Mouse (Mus musculus): ENCODE measurements around the gene Rnf41. TPM values are rescaled to one million over a fixed set of nuclear protein-coding genes. Genes with fewer than 3 reads are reported as not detected.

The Rnf41 gene
- polyA plus RNA-seq, 1 experiment from 2014 or later, result 32.2 TPM

DNA sequence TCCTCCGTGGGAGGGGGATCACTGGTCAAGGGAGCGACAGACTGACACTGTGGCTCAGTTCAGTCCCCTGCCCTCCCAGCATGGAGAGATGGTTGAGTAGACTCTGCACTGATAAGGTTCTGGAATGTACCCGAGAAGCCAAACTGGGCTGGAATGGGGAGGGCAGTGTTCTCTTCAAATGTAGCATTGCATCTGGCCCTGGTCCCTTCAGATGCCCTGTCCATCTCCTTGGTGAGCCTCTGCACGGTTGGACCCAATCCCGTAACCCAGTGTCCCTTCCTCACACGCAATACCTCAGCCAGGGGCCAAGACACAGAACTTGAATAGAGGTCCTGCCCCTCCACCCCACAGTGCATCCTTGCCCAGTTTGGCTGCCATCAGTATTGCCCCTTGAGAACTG is 19.6 kb upstream of the Rnf41 start:
- DNase-seq (ENCODE audit: low spot score) (no peak), ATAC-seq (no peak)
- Histone ChIP-seq H3K4me1 (ENCODE audit: insufficient read depth, low read depth, low read length) (no peaks in the 10 kb centered on the region), H3K36me3 (ENCODE audit: insufficient read depth, low read length) (peaks cover 40% of the 10 kb centered on the region), H3K27me3 (replicated peaks; ENCODE audit: insufficient read depth, low read length) (no peaks in the 10 kb centered on the region), H3K27ac (ENCODE audit: low read length) (no peak overlapping the region), H3K9ac (replicated peaks; ENCODE audit: low read depth) (no peak overlapping the region), H3K4me2 (replicated peaks; ENCODE audit: low read depth, low read length) (no peak overlapping the region), H3K4me3 (ENCODE audit: low read depth, low read length) (no peak overlapping the region), H3K9me3 (ENCODE audit: low read length) (no peaks in the 10 kb centered on the region)
- TF ChIP-seq EP300 (IDR thresholded peaks at IDR 0.05) (no peak), CTCF (IDR thresholded peaks at IDR 0.05) (no peak)
- 75% methylated on average over 6 of the region's 6 CpGs for WGBS

DNA sequence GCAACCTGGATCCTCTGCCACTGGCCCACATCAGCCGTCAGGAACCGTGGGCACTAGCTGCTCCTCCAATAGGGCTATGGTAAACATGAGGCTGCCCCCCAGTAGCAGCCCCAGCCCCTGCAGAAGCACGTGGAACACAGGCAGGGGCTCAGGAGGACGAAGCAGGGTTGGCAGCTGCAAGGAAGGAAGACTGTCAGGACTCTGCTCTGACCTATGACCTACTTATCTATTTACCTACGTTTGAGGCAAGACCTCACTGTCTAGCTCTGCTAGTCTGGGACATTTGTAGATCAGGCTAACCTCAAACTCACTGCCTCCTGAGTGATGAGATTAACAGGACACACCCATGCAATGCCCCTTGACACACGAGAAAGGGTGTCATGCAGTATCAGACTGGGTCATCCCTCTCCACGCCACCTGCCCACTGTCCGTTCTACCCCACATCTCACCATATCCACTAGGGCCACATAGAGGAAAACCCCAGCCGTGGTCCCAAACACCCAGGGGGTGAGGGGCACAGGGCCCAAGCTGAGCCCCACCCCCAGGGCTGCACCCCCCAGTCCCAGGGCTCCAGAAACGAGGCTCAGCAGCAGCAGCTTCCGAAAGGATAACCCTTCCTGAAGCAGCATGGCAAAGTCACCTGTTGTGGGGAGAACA is 15.3 kb upstream of the Rnf41 start:
- Histone ChIP-seq H3K4me3 (ENCODE audit: low read depth, low read length) (no peak overlapping the region), H3K27ac (ENCODE audit: low read length) (no peak overlapping the region), H3K4me1 (ENCODE audit: insufficient read depth, low read depth, low read length) (no peaks in the 10 kb centered on the region), H3K27me3 (replicated peaks; ENCODE audit: insufficient read depth, low read length) (no peaks in the 10 kb centered on the region), H3K9ac (replicated peaks; ENCODE audit: low read depth) (no peak overlapping the region), H3K36me3 (ENCODE audit: insufficient read depth, low read length) (0 out of 2 replicates have a peak, but pooled peaks cover 5% of the 10 kb centered on the region), H3K4me2 (replicated peaks; ENCODE audit: low read depth, low read length) (no peak overlapping the region), H3K9me3 (ENCODE audit: low read length) (no peaks in the 10 kb centered on the region)
- TF ChIP-seq EP300 (IDR thresholded peaks at IDR 0.05) (no peak), CTCF (IDR thresholded peaks at IDR 0.05) (no peak)
- no peak for DNase-seq (ENCODE audit: low spot score)
- ATAC-seq, result no peak
- WGBS, result 60% methylated on average over 11 of the region's 11 CpGs

DNA sequence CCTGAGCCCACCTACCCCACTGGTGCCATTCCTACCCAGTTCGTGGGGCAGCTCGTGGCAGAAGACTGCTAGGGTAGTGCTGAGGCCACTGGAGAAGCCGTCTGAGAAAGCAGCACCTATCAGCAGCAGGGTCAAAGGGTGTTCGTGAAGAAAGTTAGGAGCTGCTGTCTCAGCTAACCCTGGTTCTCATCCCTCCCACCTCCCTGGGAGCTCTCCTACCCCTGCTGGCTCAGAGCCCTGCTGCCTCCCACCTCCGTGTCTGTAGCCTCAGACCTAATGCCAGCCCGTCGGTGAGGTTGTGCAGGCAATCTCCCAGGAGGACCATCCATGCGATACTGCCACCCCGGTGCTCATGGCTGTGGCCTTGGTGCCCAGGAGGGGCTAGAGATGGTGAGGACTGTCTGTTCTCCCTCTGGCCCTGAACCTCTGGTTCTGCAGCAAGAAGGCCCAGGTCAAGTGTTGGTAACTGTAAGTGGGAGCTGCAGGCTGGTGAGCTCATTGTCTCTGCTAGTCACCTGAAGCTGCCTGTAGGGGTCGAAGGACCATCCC is 14.7 kb upstream of the Rnf41 start:
- H3K4me3 ChIP-seq (ENCODE audit: low read depth, low read length), result no peak overlapping the region
- no peak for ATAC-seq
- TF ChIP-seq EP300 (IDR thresholded peaks at IDR 0.05) (no peak), CTCF (IDR thresholded peaks at IDR 0.05) (no peak)
- no peaks in the 10 kb centered on the region for H3K27me3 ChIP-seq (replicated peaks; ENCODE audit: insufficient read depth, low read length)
- no peak overlapping the region for H3K9ac ChIP-seq (replicated peaks; ENCODE audit: low read depth)
- H3K36me3 ChIP-seq (ENCODE audit: insufficient read depth, low read length), result no peaks in the 10 kb centered on the region
- H3K4me2 ChIP-seq (replicated peaks; ENCODE audit: low read depth, low read length), result no peak overlapping the region
- no peaks in the 10 kb centered on the region for H3K9me3 ChIP-seq (ENCODE audit: low read length)
- no peak overlapping the region for H3K27ac ChIP-seq (ENCODE audit: low read length)
- DNase-seq (ENCODE audit: low spot score), result no peak
- no peaks in the 10 kb centered on the region for H3K4me1 ChIP-seq (ENCODE audit: insufficient read depth, low read depth, low read length)
- WGBS, result 69% methylated on average over 10 of the region's 10 CpGs

DNA sequence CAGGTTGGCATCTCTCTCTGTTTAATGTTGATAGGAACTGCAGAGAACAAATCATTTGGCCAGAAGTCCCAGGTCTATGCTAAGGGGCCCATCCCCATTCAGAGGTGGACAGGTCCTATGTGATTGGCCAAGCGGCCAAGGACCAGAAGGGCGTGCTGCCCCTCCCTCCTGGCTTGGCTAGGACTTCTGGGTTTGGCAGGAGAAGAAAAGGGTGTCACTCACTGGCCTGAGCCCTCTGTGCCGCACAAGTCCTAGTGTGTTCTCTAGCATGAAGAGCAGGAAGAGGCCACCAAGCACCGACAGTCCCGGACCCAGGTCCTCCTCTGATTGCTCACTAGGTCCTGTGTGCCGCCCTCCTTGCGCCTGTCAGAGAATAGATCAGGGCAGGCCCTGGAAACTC is 14.0 kb upstream of the Rnf41 start:
- H3K27ac ChIP-seq (ENCODE audit: low read length), result no peak overlapping the region
- no peaks in the 10 kb centered on the region for H3K36me3 ChIP-seq (ENCODE audit: insufficient read depth, low read length)
- no peaks in the 10 kb centered on the region for H3K27me3 ChIP-seq (replicated peaks; ENCODE audit: insufficient read depth, low read length)
- H3K4me3 ChIP-seq (ENCODE audit: low read depth, low read length), result no peak overlapping the region
- H3K4me2 ChIP-seq (replicated peaks; ENCODE audit: low read depth, low read length), result no peak overlapping the region
- WGBS, result 61% methylated on average over 7 of the region's 7 CpGs
- H3K9ac ChIP-seq (replicated peaks; ENCODE audit: low read depth), result no peak overlapping the region
- DNase-seq (ENCODE audit: low spot score) (no peak), ATAC-seq (peak; percentile 17; the same call in 1 of the 2 replicates)
- H3K4me1 ChIP-seq (ENCODE audit: insufficient read depth, low read depth, low read length), result no peaks in the 10 kb centered on the region
- no peaks in the 10 kb centered on the region for H3K9me3 ChIP-seq (ENCODE audit: low read length)
- TF ChIP-seq CTCF (IDR thresholded peaks at IDR 0.05) (no peak), EP300 (IDR thresholded peaks at IDR 0.05) (no peak)

DNA sequence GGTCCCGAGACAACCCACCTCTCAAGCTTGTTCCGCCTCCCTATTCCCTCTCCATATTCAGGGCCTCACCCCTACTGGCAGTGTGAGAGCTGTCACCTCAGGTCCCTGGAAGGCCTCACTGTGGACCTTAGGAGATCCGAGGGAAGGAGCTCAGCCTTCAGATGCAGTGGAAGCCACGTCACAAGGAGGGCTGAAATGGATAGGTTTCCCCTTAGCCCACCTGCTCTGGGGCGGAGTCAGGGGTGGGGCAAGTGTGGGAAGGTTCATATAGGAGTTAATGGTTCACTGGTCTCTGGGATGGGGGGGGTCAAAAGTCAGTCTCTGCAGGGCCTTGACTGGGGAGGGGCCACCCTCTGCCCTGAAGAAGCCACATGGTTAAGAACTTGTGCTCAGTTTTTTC is 11.1 kb upstream of the Rnf41 start:
- no peaks in the 10 kb centered on the region for H3K27me3 ChIP-seq (replicated peaks; ENCODE audit: insufficient read depth, low read length)
- DNase-seq (ENCODE audit: low spot score) (no peak), ATAC-seq (0 out of 2 replicates have a peak, but pooled peaks have one; percentile 4)
- no peak overlapping the region for H3K4me2 ChIP-seq (replicated peaks; ENCODE audit: low read depth, low read length)
- H3K36me3 ChIP-seq (ENCODE audit: insufficient read depth, low read length), result no peaks in the 10 kb centered on the region
- TF ChIP-seq CTCF (IDR thresholded peaks at IDR 0.05), result no peak
- no peak for TF ChIP-seq EP300 (IDR thresholded peaks at IDR 0.05)
- H3K9ac ChIP-seq (replicated peaks; ENCODE audit: low read depth), result no peak overlapping the region
- no peaks in the 10 kb centered on the region for H3K9me3 ChIP-seq (ENCODE audit: low read length)
- H3K4me1 ChIP-seq (ENCODE audit: insufficient read depth, low read depth, low read length), result no peaks in the 10 kb centered on the region
- H3K27ac ChIP-seq (ENCODE audit: low read length), result no peak overlapping the region
- WGBS, result 29% methylated on average over 5 of the region's 5 CpGs
- H3K4me3 ChIP-seq (ENCODE audit: low read depth, low read length), result no peak overlapping the region

DNA sequence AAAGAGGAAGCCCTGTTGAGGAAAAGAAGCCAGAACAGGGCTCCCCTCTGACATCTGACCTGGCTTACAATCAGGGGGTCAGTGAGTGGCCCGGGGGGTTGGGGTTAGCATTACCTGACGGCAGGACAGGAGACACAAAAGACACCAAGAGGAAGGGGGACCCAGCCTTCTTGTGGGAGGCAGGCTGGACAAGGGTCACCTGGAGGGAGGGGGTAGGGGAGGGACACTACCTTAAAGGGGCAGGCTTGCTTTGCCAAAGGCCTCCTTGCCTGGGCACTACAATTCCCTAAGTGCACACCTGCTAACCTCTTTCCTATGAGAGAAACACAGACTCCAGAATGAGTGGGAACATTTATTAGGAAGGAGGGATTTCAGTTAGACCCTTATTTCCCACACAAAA is 10.4 kb upstream of the Rnf41 start, which contains the start of gene Slc39a5:
Slc39a5 (minus strand) TSS at position 174 of the 400 bp plus-strand sequence.
- Histone ChIP-seq H3K4me3 (ENCODE audit: low read depth, low read length) (no peak within 1 kb of the TSS), H3K4me2 (replicated peaks; ENCODE audit: low read depth, low read length) (no peak within 1 kb of the TSS), H3K9ac (replicated peaks; ENCODE audit: low read depth) (no peak within 1 kb of the TSS), H3K36me3 (ENCODE audit: insufficient read depth, low read length) (peaks cover 7% of the 10 kb centered on the region; the same call in 1 of the 2 replicates), H3K27ac (ENCODE audit: low read length) (no peak within 1 kb of the TSS), H3K4me1 (ENCODE audit: insufficient read depth, low read depth, low read length) (no peaks in the 10 kb centered on the region), H3K27me3 (replicated peaks; ENCODE audit: insufficient read depth, low read length) (no peaks in the 10 kb centered on the region), H3K9me3 (ENCODE audit: low read length) (no peaks in the 10 kb centered on the region)
- WGBS, result 35% methylated on average over 2 of the region's 2 CpGs
- DNase-seq (ENCODE audit: low spot score), result no peak
- no peak for TF ChIP-seq EP300 (IDR thresholded peaks at IDR 0.05)
- no peak for TF ChIP-seq CTCF (IDR thresholded peaks at IDR 0.05)
- ATAC-seq, result no peak
